Mouse (Mus musculus): ENCODE measurements around the gene Lrg1. TPM values are rescaled to one million over a fixed set of nuclear protein-coding genes. Genes with fewer than 3 reads are reported as not detected.

Gene Lrg1
- total and polyA plus RNA-seq, 2 experiments from 2014 or later, result 0.43 to 0.49 TPM

- 93% methylated on average over 5 of the region's 5 CpGs for WGBS
- TF ChIP-seq CTCF (IDR thresholded peaks at IDR 0.05), result no peak
Observed at GRCm38 (mm10) chr17:56072243-56072642, 49.6 kb downstream of the Lrg1 start.

GRCm38 (mm10) chr17:56071126-56071525 lies 50.7 kb downstream of the Lrg1 start:
- Histone ChIP-seq H3K27me3 (ENCODE audit: insufficient read depth, low read length) (no peaks in the 10 kb centered on the region), H3K4me1 (ENCODE audit: insufficient read depth, low read length) (peaks cover 10% of the 10 kb centered on the region; the same call in 1 of the 2 replicates), H3K9me3 (ENCODE audit: low read length) (no peaks in the 10 kb centered on the region), H3K4me2 (ENCODE audit: low read depth, low read length, poor library complexity, severe bottlenecking) (no peak overlapping the region), H3K4me3 (ENCODE audit: low read depth, low read length) (no peak overlapping the region), H3K36me3 (ENCODE audit: insufficient read depth, low read length) (peaks cover 52% of the 10 kb centered on the region), H3K27ac (ENCODE audit: low read depth, low read length) (no peak overlapping the region), H3K9ac (replicated peaks; ENCODE audit: low read length, poor library complexity, severe bottlenecking) (no peak overlapping the region)
- DNase-seq (ENCODE audit: low spot score), result no peak
- TF ChIP-seq CTCF (IDR thresholded peaks at IDR 0.05), result no peak
- no peak for ATAC-seq (ENCODE audit: low FRiP score)

More at GRCm38 (mm10) chr17:56072243-56072642, 49.6 kb downstream of the Lrg1 start:
- Histone ChIP-seq H3K9ac (replicated peaks; ENCODE audit: low read length, poor library complexity, severe bottlenecking) (no peak overlapping the region), H3K4me3 (ENCODE audit: low read depth, low read length) (no peak overlapping the region), H3K27me3 (ENCODE audit: insufficient read depth, low read length) (no peaks in the 10 kb centered on the region), H3K27ac (ENCODE audit: low read depth, low read length) (no peak overlapping the region), H3K36me3 (ENCODE audit: insufficient read depth, low read length) (peaks cover 49% of the 10 kb centered on the region), H3K4me1 (ENCODE audit: insufficient read depth, low read length) (peaks cover 10% of the 10 kb centered on the region; the same call in 1 of the 2 replicates), H3K9me3 (ENCODE audit: low read length) (no peaks in the 10 kb centered on the region), H3K4me2 (ENCODE audit: low read depth, low read length, poor library complexity, severe bottlenecking) (no peak overlapping the region)
- ATAC-seq (ENCODE audit: low FRiP score), result no peak
- no peak for DNase-seq (ENCODE audit: low spot score)

Other genes starting within 250 kb of the Lrg1 start
- gene Zfp119a, start 243.1 kb downstream of the Lrg1 start, total RNA-seq (2014; rRNA removed), result 4.3 and 10.4 TPM in 2 replicates
- 5.6 and 7.2 TPM in 2 replicates for gene Zfp119a, start 243.1 kb downstream of the Lrg1 start, polyA plus RNA-seq (2015; fragmentation: Nextera tagmentation; extraction: Ambion mirVana)
- 7.0 and 9.6 TPM in 2 replicates for gene Zfp959, start 229.9 kb downstream of the Lrg1 start, total RNA-seq (2014; rRNA removed)
- gene Zfp959, start 229.9 kb downstream of the Lrg1 start, polyA plus RNA-seq (2015; fragmentation: Nextera tagmentation; extraction: Ambion mirVana), result 7.2 and 9.1 TPM in 2 replicates
- 2.8 and 3.5 TPM in 2 replicates for gene Zfp119b, start 172.5 kb downstream of the Lrg1 start, total RNA-seq (2014; rRNA removed)
- 5.7 and 6.6 TPM in 2 replicates for gene Zfp119b, start 172.5 kb downstream of the Lrg1 start, polyA plus RNA-seq (2015; fragmentation: Nextera tagmentation; extraction: Ambion mirVana)
- gene Ebi3, start 169.4 kb downstream of the Lrg1 start, total RNA-seq (2014; rRNA removed), result 2.5 and 3.0 TPM in 2 replicates
- 7.4 and 8.2 TPM in 2 replicates for gene Ebi3, start 169.4 kb downstream of the Lrg1 start, polyA plus RNA-seq (2015; fragmentation: Nextera tagmentation; extraction: Ambion mirVana)
- gene Yju2, start 162.9 kb downstream of the Lrg1 start, total RNA-seq (2014; rRNA removed), result 9.8 and 10.1 TPM in 2 replicates
- 14.6 and 16.1 TPM in 2 replicates for gene Yju2, start 162.9 kb downstream of the Lrg1 start, polyA plus RNA-seq (2015; fragmentation: Nextera tagmentation; extraction: Ambion mirVana)
- 227 and 253 TPM in 2 replicates for gene Shd, start 151.5 kb downstream of the Lrg1 start, total RNA-seq (2014; rRNA removed)
- 172 and 188 TPM in 2 replicates for gene Shd, start 151.5 kb downstream of the Lrg1 start, polyA plus RNA-seq (2015; fragmentation: Nextera tagmentation; extraction: Ambion mirVana)
- gene Fsd1, start 135.5 kb downstream of the Lrg1 start, total RNA-seq (2014; rRNA removed), result 122 and 129 TPM in 2 replicates
- gene Fsd1, start 135.5 kb downstream of the Lrg1 start, polyA plus RNA-seq (2015; fragmentation: Nextera tagmentation; extraction: Ambion mirVana), result 188 and 225 TPM in 2 replicates
- 1.8 and 2.4 TPM in 2 replicates for gene Stap2, start 116.4 kb downstream of the Lrg1 start, total RNA-seq (2014; rRNA removed)
- 4.3 TPM in 2 replicates for gene Stap2, start 116.4 kb downstream of the Lrg1 start, polyA plus RNA-seq (2015; fragmentation: Nextera tagmentation; extraction: Ambion mirVana)
- gene Mpnd, start 116.3 kb downstream of the Lrg1 start, total RNA-seq (2014; rRNA removed), result 145 and 293 TPM in 2 replicates
- gene Mpnd, start 116.3 kb downstream of the Lrg1 start, polyA plus RNA-seq (2015; fragmentation: Nextera tagmentation; extraction: Ambion mirVana), result 91.6 and 99.2 TPM in 2 replicates
- 64.1 and 71.4 TPM in 2 replicates for gene Sh3gl1, start 85.4 kb downstream of the Lrg1 start, total RNA-seq (2014; rRNA removed)
- gene Sh3gl1, start 85.4 kb downstream of the Lrg1 start, polyA plus RNA-seq (2015; fragmentation: Nextera tagmentation; extraction: Ambion mirVana), result 83.2 and 84.8 TPM in 2 replicates
- gene Chaf1a, start 81.6 kb downstream of the Lrg1 start, total RNA-seq (2014; rRNA removed), result 2.7 and 3.1 TPM in 2 replicates
- gene Chaf1a, start 81.6 kb downstream of the Lrg1 start, polyA plus RNA-seq (2015; fragmentation: Nextera tagmentation; extraction: Ambion mirVana), result 2.4 and 2.8 TPM in 2 replicates
- 76.9 and 123 TPM in 2 replicates for gene Ubxn6, start 47.0 kb downstream of the Lrg1 start, total RNA-seq (2014; rRNA removed)
- 84.8 and 89.9 TPM in 2 replicates for gene Ubxn6, start 47.0 kb downstream of the Lrg1 start, polyA plus RNA-seq (2015; fragmentation: Nextera tagmentation; extraction: Ambion mirVana)
- 59.6 and 72.1 TPM in 2 replicates for gene Hdgfl2, start 42.4 kb downstream of the Lrg1 start, total RNA-seq (2014; rRNA removed)
- 120 and 123 TPM in 2 replicates for gene Hdgfl2, start 42.4 kb downstream of the Lrg1 start, polyA plus RNA-seq (2015; fragmentation: Nextera tagmentation; extraction: Ambion mirVana)
- gene Plin4, start 12.2 kb downstream of the Lrg1 start, total RNA-seq (2014; rRNA removed), result 0.42 and 0.55 TPM in 2 replicates
- 0.04 and 0.05 TPM in 2 replicates for gene Plin4, start 12.2 kb downstream of the Lrg1 start, polyA plus RNA-seq (2015; fragmentation: Nextera tagmentation; extraction: Ambion mirVana)
- 4.3 and 4.5 TPM in 2 replicates for gene Plin5, start 4.4 kb downstream of the Lrg1 start, total RNA-seq (2014; rRNA removed)
- gene Plin5, start 4.4 kb downstream of the Lrg1 start, polyA plus RNA-seq (2015; fragmentation: Nextera tagmentation; extraction: Ambion mirVana), result 4.8 and 5.9 TPM in 2 replicates
- 90.5 and 106 TPM in 2 replicates for gene Sema6b, start 18.3 kb upstream of the Lrg1 start, total RNA-seq (2014; rRNA removed)
- gene Sema6b, start 18.3 kb upstream of the Lrg1 start, polyA plus RNA-seq (2015; fragmentation: Nextera tagmentation; extraction: Ambion mirVana), result 15.6 and 17.4 TPM in 2 replicates
- 15.1 and 17.9 TPM in 2 replicates for gene Tnfaip8l1, start 40.5 kb upstream of the Lrg1 start, total RNA-seq (2014; rRNA removed)
- gene Tnfaip8l1, start 40.5 kb upstream of the Lrg1 start, polyA plus RNA-seq (2015; fragmentation: Nextera tagmentation; extraction: Ambion mirVana), result 8.4 and 9.9 TPM in 2 replicates
- 41.7 and 49.3 TPM in 2 replicates for gene Mydgf, start 61.9 kb upstream of the Lrg1 start, total RNA-seq (2014; rRNA removed)
- gene Mydgf, start 61.9 kb upstream of the Lrg1 start, polyA plus RNA-seq (2015; fragmentation: Nextera tagmentation; extraction: Ambion mirVana), result 75.8 and 82.5 TPM in 2 replicates
- 24.6 and 29.7 TPM in 2 replicates for gene Dpp9, start 96.9 kb upstream of the Lrg1 start, total RNA-seq (2014; rRNA removed)
- gene Dpp9, start 96.9 kb upstream of the Lrg1 start, polyA plus RNA-seq (2015; fragmentation: Nextera tagmentation; extraction: Ambion mirVana), result 19.4 and 19.7 TPM in 2 replicates
- 43.2 and 45.3 TPM in 2 replicates for gene Fem1a, start 134.8 kb upstream of the Lrg1 start, total RNA-seq (2014; rRNA removed)
- 13.8 and 14.2 TPM in 2 replicates for gene Fem1a, start 134.8 kb upstream of the Lrg1 start, polyA plus RNA-seq (2015; fragmentation: Nextera tagmentation; extraction: Ambion mirVana)
- gene Ticam1, start 154.8 kb upstream of the Lrg1 start, total RNA-seq (2014; rRNA removed), result 3.1 and 3.7 TPM in 2 replicates
- 0.91 and 1.1 TPM in 2 replicates for gene Ticam1, start 154.8 kb upstream of the Lrg1 start, polyA plus RNA-seq (2015; fragmentation: Nextera tagmentation; extraction: Ambion mirVana)
- gene Plin3, start 170.9 kb upstream of the Lrg1 start, total RNA-seq (2014; rRNA removed), result 8.1 and 12.4 TPM in 2 replicates
- gene Plin3, start 170.9 kb upstream of the Lrg1 start, polyA plus RNA-seq (2015; fragmentation: Nextera tagmentation; extraction: Ambion mirVana), result 9.6 and 12.1 TPM in 2 replicates
- not detected in 2 replicates for gene Arrdc5, start 178.3 kb upstream of the Lrg1 start, total RNA-seq (2014; rRNA removed)
- gene Arrdc5, start 178.3 kb upstream of the Lrg1 start, polyA plus RNA-seq (2015; fragmentation: Nextera tagmentation; extraction: Ambion mirVana), result not detected in 2 replicates
- 5.9 and 10.0 TPM in 2 replicates for gene Uhrf1, start 181.3 kb upstream of the Lrg1 start, total RNA-seq (2014; rRNA removed)
- gene Uhrf1, start 181.3 kb upstream of the Lrg1 start, polyA plus RNA-seq (2015; fragmentation: Nextera tagmentation; extraction: Ambion mirVana), result 4.7 and 4.9 TPM in 2 replicates
- gene Kdm4b, start 204.1 kb upstream of the Lrg1 start, total RNA-seq (2014; rRNA removed), result 123 and 140 TPM in 2 replicates
- 45.6 and 48.0 TPM in 2 replicates for gene Kdm4b, start 204.1 kb upstream of the Lrg1 start, polyA plus RNA-seq (2015; fragmentation: Nextera tagmentation; extraction: Ambion mirVana)

Measured in midbrain, postnatal 0 days (tissue).